ENCODE assay signal across 23 mouse cellular contexts in the genomic region with DNA sequence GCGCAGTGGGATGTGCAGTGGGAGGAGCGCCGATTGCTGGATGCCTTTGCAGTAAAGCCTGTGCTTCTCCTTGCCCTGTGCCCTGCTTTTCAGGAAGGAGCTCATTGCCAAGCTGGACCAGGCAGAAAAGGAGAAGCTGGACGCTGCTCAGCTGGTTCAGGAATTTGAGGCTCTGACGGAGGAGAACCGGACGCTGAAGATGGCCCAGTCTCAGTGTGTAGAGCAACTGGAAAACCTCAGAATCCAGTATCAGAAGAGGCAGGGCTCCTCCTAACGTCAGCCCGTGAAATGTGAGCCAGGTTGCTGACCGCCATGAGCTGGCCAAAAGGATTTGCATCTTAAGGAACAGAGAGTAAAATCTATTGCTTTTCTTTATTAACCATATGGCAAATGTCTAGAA. TPM values are rescaled to one million over a fixed set of nuclear protein-coding genes. Genes with fewer than 3 reads are reported as not detected.
DNase-seq lines count a peak whose midpoint lies in the region; ATAC-seq and TF ChIP-seq lines count a peak whose summit lies in the region.
"Had no signal": no experiment of that assay in that cellular context is flagged by ENCODE, and none has a peak within 500 bp of the region (broad histone marks: within the 10 kb centered on the region; RNA-seq: fewer than 3 reads in every experiment).

No protein-coding gene starts in this region.

- no peak overlapping the region for H3K27ac ChIP-seq in gastrocnemius, adult 2 months
- no peak overlapping the region for H3K27ac ChIP-seq in kidney, embryonic 14.5 days (ENCODE audit: low read depth, low read length)
- no peak overlapping the region for H3K27ac ChIP-seq in kidney, postnatal 0 days
- no peak overlapping the region for H3K27ac ChIP-seq in stomach, embryonic 14.5 days (ENCODE audit: low read length)
- H3K27ac ChIP-seq: embryonic facial prominence, embryonic 13.5 days; forebrain, embryonic 15.5 days; heart, embryonic 13.5 days; hindbrain, embryonic 15.5 days; intestine, embryonic 15.5 days; macrophage had no signal

- no peaks in the 10 kb centered on the region for H3K36me3 ChIP-seq in kidney, embryonic 14.5 days (ENCODE audit: control insufficient read depth, insufficient read depth, low read length)
- H3K36me3 ChIP-seq in kidney, postnatal 0 days (ENCODE audit: insufficient read depth, low read length) = no peaks in the 10 kb centered on the region
- no peaks in the 10 kb centered on the region for H3K36me3 ChIP-seq in stomach, embryonic 14.5 days (ENCODE audit: control insufficient read depth, insufficient read depth, low read length)
- H3K36me3 ChIP-seq: embryonic facial prominence, embryonic 13.5 days; forebrain, embryonic 15.5 days; heart, embryonic 13.5 days; hindbrain, embryonic 15.5 days; intestine, embryonic 15.5 days had no signal

- peak; percentile 21 for DNase-seq in gastrocnemius, adult 2 months
- no peak for DNase-seq in gastrocnemius, postnatal 25 days
- DNase-seq in kidney, adult 8-10 months = no peak
- DNase-seq in kidney, postnatal 0 days (ENCODE audit: low spot score) = peak; percentile 76
- no peak for DNase-seq in spleen, adult 18-20 months
- DNase-seq: cerebellum, adult 8-10 months; heart, postnatal 4 days; left cerebral cortex, postnatal 4 days; liver; midbrain, embryonic 14.5 days; thymus, adult 2 months had no signal

- H3K9me3 ChIP-seq in kidney, embryonic 14.5 days (ENCODE audit: control insufficient read depth, low read length) = peaks cover 6% of the 10 kb centered on the region
- no peaks in the 10 kb centered on the region for H3K9me3 ChIP-seq in kidney, postnatal 0 days (replicated peaks; ENCODE audit: low read length)
- H3K9me3 ChIP-seq in stomach, embryonic 14.5 days (ENCODE audit: control insufficient read depth, low read depth, low read length) = no peaks in the 10 kb centered on the region
- H3K9me3 ChIP-seq: embryonic facial prominence, embryonic 13.5 days; forebrain, embryonic 15.5 days; heart, embryonic 13.5 days; hindbrain, embryonic 15.5 days had no signal

- H3K9ac ChIP-seq in kidney, embryonic 14.5 days (ENCODE audit: low read depth, low read length) = no peak overlapping the region
- no peak overlapping the region for H3K9ac ChIP-seq in kidney, postnatal 0 days (ENCODE audit: low read depth, low read length)
- H3K9ac ChIP-seq in stomach, embryonic 14.5 days (replicated peaks; ENCODE audit: low read depth, low read length) = no peak overlapping the region
- H3K9ac ChIP-seq: embryonic facial prominence, embryonic 13.5 days; forebrain, embryonic 15.5 days; heart, embryonic 13.5 days; hindbrain, embryonic 15.5 days; intestine, embryonic 15.5 days had no signal

- intact Hi-C loops in gastrocnemius, adult 2 months (cut with DNase I) = no loop called here

- H3K4me3 ChIP-seq in gastrocnemius, adult 2 months = no peak overlapping the region
- H3K4me3 ChIP-seq in kidney, embryonic 14.5 days (ENCODE audit: low read length) = no peak overlapping the region
- no peak overlapping the region for H3K4me3 ChIP-seq in kidney, postnatal 0 days (replicated peaks; ENCODE audit: low read depth, low read length)
- no peak overlapping the region for H3K4me3 ChIP-seq in stomach, embryonic 14.5 days (ENCODE audit: low read depth, low read length)
- H3K4me3 ChIP-seq: embryonic facial prominence, embryonic 13.5 days; forebrain, embryonic 15.5 days; heart, embryonic 13.5 days; hindbrain, embryonic 15.5 days; intestine, embryonic 15.5 days; myocyte had no signal

- peak; percentile 47; the same call in 1 of the 2 replicates for ATAC-seq in kidney, embryonic 14.5 days (ENCODE audit: low FRiP score, low TSS enrichment)
- ATAC-seq in kidney, postnatal 0 days (replicated peaks; ENCODE audit: low FRiP score, low read depth) = peak; percentile 50; the same call in 1 of the 2 replicates
- ATAC-seq in stomach, embryonic 14.5 days (ENCODE audit: insufficient number of reproducible peaks, insufficient read depth, low FRiP score, low read depth) = peak; percentile 48; the same call in 1 of the 2 replicates
- ATAC-seq: forebrain, embryonic 15.5 days; intestine, embryonic 15.5 days had no signal

- H3K4me1 ChIP-seq in kidney, embryonic 14.5 days (ENCODE audit: control insufficient read depth, insufficient read depth, low read length) = peaks cover 7% of the 10 kb centered on the region; the same call in 1 of the 2 replicates
- H3K4me1 ChIP-seq in kidney, postnatal 0 days (replicated peaks; ENCODE audit: insufficient read depth, low read length) = no peaks in the 10 kb centered on the region
- H3K4me1 ChIP-seq in stomach, embryonic 14.5 days (ENCODE audit: control insufficient read depth, insufficient read depth, low read length) = peaks cover 8% of the 10 kb centered on the region; the same call in 1 of the 2 replicates

- no peak overlapping the region; the same call in 1 of the 2 replicates for H3K4me2 ChIP-seq in kidney, embryonic 14.5 days (replicated peaks; ENCODE audit: low read depth, low read length)
- H3K4me2 ChIP-seq in kidney, postnatal 0 days (ENCODE audit: low read length) = no peak overlapping the region
- H3K4me2 ChIP-seq in stomach, embryonic 14.5 days (replicated peaks; ENCODE audit: low read depth, low read length) = no peak overlapping the region
- H3K4me2 ChIP-seq: embryonic facial prominence, embryonic 13.5 days; forebrain, embryonic 15.5 days; heart, embryonic 13.5 days; hindbrain, embryonic 15.5 days; intestine, embryonic 15.5 days had no signal

- 52% methylated on average over 10 of the region's 10 CpGs for WGBS in kidney, embryonic 14.5 days
- WGBS in kidney, postnatal 0 days = 41% methylated on average over 10 of the region's 10 CpGs
- WGBS in stomach, embryonic 14.5 days = 48% methylated on average over 10 of the region's 10 CpGs

- peak; percentile 33; the same call in 1 of the 2 replicates for TF ChIP-seq CTCF in gastrocnemius, adult 2 months (IDR thresholded peaks at IDR 0.05)
- TF ChIP-seq CTCF in kidney, postnatal 0 days (IDR thresholded peaks at IDR 0.05; ENCODE audit: low read depth) = peak; percentile 47; the same call in 1 of the 2 replicates

- H3K27me3 ChIP-seq in kidney, embryonic 14.5 days (ENCODE audit: control insufficient read depth, insufficient read depth, low read length) = no peaks in the 10 kb centered on the region
- H3K27me3 ChIP-seq in kidney, postnatal 0 days (ENCODE audit: insufficient read depth, low read length) = no peaks in the 10 kb centered on the region
- no peaks in the 10 kb centered on the region for H3K27me3 ChIP-seq in stomach, embryonic 14.5 days (ENCODE audit: control insufficient read depth, insufficient read depth, low read length)
- H3K27me3 ChIP-seq: CH12.LX; embryonic facial prominence, embryonic 13.5 days; forebrain, embryonic 15.5 days; heart, embryonic 13.5 days; hindbrain, embryonic 15.5 days; intestine, embryonic 15.5 days had no signal

RNA-seq across cellular contexts. Expression of a gene that starts 41.0 kb away (rescaled TPM):
- total RNA-seq in gastrocnemius, adult 2 months (2021) = 10 to 100 TPM in 1 of 2 experiments, 1 to 10 TPM in 1; 5.4 to 10.7 TPM
- total RNA-seq in gastrocnemius, postnatal 25 days (2021) = 10 to 100 TPM; 11.5 to 17.4 TPM
- polyA plus RNA-seq in kidney, embryonic 14.5 days (2014; fragmentation: Nextera tagmentation; extraction: Ambion mirVana) = 0.69 and 1.4 TPM in 2 replicates
- 2.1 and 2.7 TPM in 2 replicates for polyA plus RNA-seq in kidney, postnatal 0 days (2015; fragmentation: Nextera tagmentation; extraction: Ambion mirVana)
- 0.39 and 0.66 TPM in 2 replicates for polyA plus RNA-seq in stomach, embryonic 14.5 days (2014; fragmentation: Nextera tagmentation; extraction: Ambion mirVana)
- total RNA-seq: MEL had no signal
- polyA plus RNA-seq: embryonic facial prominence, embryonic 13.5 days; forebrain, embryonic 15.5 days; hindbrain, embryonic 15.5 days; macrophage; midbrain, embryonic 14.5 days; neural tube, embryonic 14.5 days had no signal

Comparison
In these comparisons a context has a peak if more than half of its experiments do, and no peak if none do; other contexts are left out.
1. DNase-seq: peak in gastrocnemius, adult 2 months (single experiment) and kidney, postnatal 0 days (single experiment); none in gastrocnemius, postnatal 25 days (single experiment), kidney, adult 8-10 months (0 of 2) and spleen, adult 18-20 months (0 of 2).
2. Peak in every context shown above with its lines, with median percentiles within 50 percentile points of each other: ATAC-seq.